Mouse (Mus musculus) cerebellum, adult 2 months (tissue): ENCODE measurements around the gene Gtf3a. TPM values are rescaled to one million over a fixed set of nuclear protein-coding genes. Genes with fewer than 3 reads are reported as not detected.

ENCODE experiments used
- DNase-seq, 2 experiments: peaks; one replicate each; pipeline ENCODE4 v3.0.0; 2021
- H3K27ac ChIP-seq: fragments of 200-500 bp; 2 replicates; pipeline ENCODE4 v1.5.1; 2012; ENCODE audit warnings: low read length, control low read depth, inconsistent platforms; ENCODE audit not compliant: insufficient read depth
- H3K27me3 ChIP-seq: fragments of 200-500 bp; 2 replicates; pipeline ENCODE4 v1.6.1; 2012; ENCODE audit warnings: inconsistent platforms, mild to moderate bottlenecking, low read length, moderate library complexity; ENCODE audit not compliant: control insufficient read depth, insufficient read depth
- H3K4me1 ChIP-seq: fragments of 200-500 bp; 2 replicates; pipeline ENCODE4 v1.6.1; 2011; ENCODE audit warnings: low read length; ENCODE audit not compliant: control insufficient read depth, insufficient read depth
- H3K4me3 ChIP-seq: fragments of 200-500 bp; replicated peaks from 2 replicates; pipeline ENCODE3; 2011; ENCODE audit warnings: mild to moderate bottlenecking, low read depth, low read length, control low read depth; ENCODE audit not compliant: insufficient read depth
- CTCF ChIP-seq: fragments of 200-500 bp; IDR thresholded peaks from 2 replicates; pipeline ENCODE4 v1.5.1; 2011; ENCODE audit warnings: low read depth, mild to moderate bottlenecking, control low read depth, low read length, moderate library complexity, borderline replicate concordance; ENCODE audit not compliant: insufficient read depth
- POLR2A ChIP-seq: fragments of 200-500 bp; IDR thresholded peaks from 2 replicates; pipeline ENCODE4 v1.6.1; 2011; ENCODE audit warnings: low read length, control low read depth, borderline replicate concordance; ENCODE audit not compliant: insufficient read depth
- WGBS: fragments of 180-500 bp; shearing (Covaris S2); methylation state at CpG from one replicate; pipeline ENCODE4 v1.1.7; 2018; 5-methylcytosine and 5-hydroxymethylcytosine counted together
- polyA plus RNA-seq: library from polyadenylated mRNA; depleted of rRNA; stranded (reverse); fragments of >200 nt; gene quantifications from 2 replicates; pipeline ENCODE4 v1.2.3, GENCODE M21; 2012

The Gtf3a gene
- polyA plus RNA-seq, 1 experiment, result 43.0 TPM

GRCm38 (mm10) chr5:146956678-146957077, 8.2 kb downstream of the Gtf3a start:
- DNase-seq, result no peak
- Histone ChIP-seq H3K4me1 (no peaks in the 10 kb centered on the region), H3K27me3 (no peaks in the 10 kb centered on the region), H3K27ac (no peak overlapping the region), H3K4me3 (no peak overlapping the region)
- 92% methylated on average over 18 of the region's 18 CpGs for WGBS
- TF ChIP-seq CTCF, result no peak
- no peak for TF ChIP-seq POLR2A

- under 1% methylated on average over 46 of the region's 46 CpGs for WGBS
- Histone ChIP-seq H3K4me3 (peak within 1 kb of the TSS; percentile 85), H3K4me1 (peaks cover 4% of the 10 kb centered on the region; the same call in 1 of the 2 replicates), H3K27me3 (no peaks in the 10 kb centered on the region), H3K27ac (peak within 1 kb of the TSS; percentile 61)
- peak; percentile 89 to 90 for DNase-seq
- TF ChIP-seq POLR2A (peak; percentile 78), CTCF (no peak)
Observed at GRCm38 (mm10) chr5:146963118-146963936, 14.9 kb downstream of the Gtf3a start, which contains the start of gene Mtif3. Mtif3 (minus strand) TSS chr5:146963800.

GRCm38 (mm10) chr5:146963937-146964278, 15.5 kb downstream of the Gtf3a start:
- Histone ChIP-seq H3K4me1 (peaks cover 4% of the 10 kb centered on the region; the same call in 1 of the 2 replicates), H3K4me3 (peak overlapping the region; percentile 55), H3K27me3 (no peaks in the 10 kb centered on the region), H3K27ac (peak overlapping the region; percentile 61)
- no peak for DNase-seq
- 41% methylated on average over 8 of the region's 8 CpGs for WGBS
- TF ChIP-seq POLR2A (no peak), CTCF (no peak)

- Histone ChIP-seq H3K4me3 (no peak overlapping the region), H3K27ac (no peak overlapping the region), H3K4me1 (no peaks in the 10 kb centered on the region), H3K27me3 (no peaks in the 10 kb centered on the region)
- TF ChIP-seq CTCF (no peak), POLR2A (no peak)
- WGBS, result 56% methylated on average over 13 of the region's 13 CpGs
- DNase-seq, result no peak
Observed at GRCm38 (mm10) chr5:146968695-146969393, 20.4 kb downstream of the Gtf3a start.

- TF ChIP-seq CTCF (no peak), POLR2A (no peak)
- WGBS, result 60% methylated on average over 10 of the region's 10 CpGs
- H3K4me3 ChIP-seq, result no peak overlapping the region
Observed at GRCm38 (mm10) chr5:146971776-146972561, 23.5 kb downstream of the Gtf3a start.

GRCm38 (mm10) chr5:146973353-146973752, 24.9 kb downstream of the Gtf3a start:
- H3K4me3 ChIP-seq, result no peak overlapping the region
- H3K27ac ChIP-seq, result no peak overlapping the region
- WGBS, result 95% methylated on average over 9 of the region's 9 CpGs
- no peaks in the 10 kb centered on the region for H3K27me3 ChIP-seq
- no peaks in the 10 kb centered on the region for H3K4me1 ChIP-seq
- DNase-seq, result no peak
- TF ChIP-seq POLR2A (no peak), CTCF (no peak)

More at GRCm38 (mm10) chr5:146971776-146972561, 23.5 kb downstream of the Gtf3a start:
- Histone ChIP-seq H3K4me1 (no peaks in the 10 kb centered on the region), H3K27me3 (no peaks in the 10 kb centered on the region), H3K27ac (no peak overlapping the region)
- no peak for DNase-seq
